Mouse (Mus musculus) kidney, embryonic 16.5 days (tissue): ENCODE measurements around the gene Entpd7. TPM values are rescaled to one million over a fixed set of nuclear protein-coding genes. Genes with fewer than 3 reads are reported as not detected.
A peak's percentile ranks its signal among the peaks of the same experiment; 100 is the strongest.

Source experiments
- ATAC-seq: fragments of 200-750 bp; cut with Nextera tagmentation; 2 replicates; pipeline ENCODE4 v1.8.0; 2017; ENCODE audit warnings: moderate TSS enrichment; ENCODE audit not compliant: low FRiP score, low TSS enrichment
- H3K27ac ChIP-seq: fragments of 300-500 bp; sonication (generic); 2 replicates; pipeline ENCODE4 v1.5.1; 2014; ENCODE audit warnings: low read length
- H3K27me3 ChIP-seq: fragments of 300-500 bp; sonication (generic); 2 replicates; pipeline ENCODE4 v1.6.1; 2014; ENCODE audit warnings: low read length, control low read depth, mixed read lengths; ENCODE audit not compliant: insufficient read depth
- H3K36me3 ChIP-seq: fragments of 300-500 bp; sonication (generic); 2 replicates; pipeline ENCODE4 v1.6.1; 2014; ENCODE audit warnings: low read length, control low read depth, mixed read lengths; ENCODE audit not compliant: insufficient read depth
- H3K4me1 ChIP-seq: fragments of 300-500 bp; sonication (generic); 2 replicates; pipeline ENCODE4 v1.6.1; 2014; ENCODE audit warnings: low read length, control low read depth, mixed read lengths; ENCODE audit not compliant: insufficient read depth
- H3K4me2 ChIP-seq: fragments of 300-500 bp; sonication (generic); replicated peaks from 2 replicates; pipeline ENCODE4 v1.6.1; 2014; ENCODE audit warnings: low read depth, low read length
- H3K4me3 ChIP-seq: fragments of 300-500 bp; sonication (generic); 2 replicates; pipeline ENCODE4 v1.5.1; 2014; ENCODE audit warnings: mild to moderate bottlenecking, low read length
- H3K9ac ChIP-seq: fragments of 300-500 bp; sonication (generic); replicated peaks from 2 replicates; pipeline ENCODE4 v1.6.1; 2014; ENCODE audit warnings: low read length
- H3K9me3 ChIP-seq: fragments of 300-500 bp; sonication (generic); 2 replicates; pipeline ENCODE4 v1.6.1; 2016; ENCODE audit warnings: low read length, control low read depth
- WGBS: fragments of 180-500 bp; shearing (Covaris S2); extraction: QIAGEN DNeasy Blood & Tissue Kit; methylation state at CpG from one replicate; pipeline ENCODE4 v1.1.7; 2014; 5-methylcytosine and 5-hydroxymethylcytosine counted together
- polyA plus RNA-seq: library from polyadenylated mRNA; unstranded; fragments of >200 nt; fragmentation: Nextera tagmentation; extraction: Ambion mirVana; gene quantifications from 2 replicates; pipeline ENCODE4 v1.2.1, GENCODE M21; 2015

Entpd7 gene
- polyA plus RNA-seq, 1 experiment from 2014 or later = 12.9 TPM

- Histone ChIP-seq H3K27ac (no peak overlapping the region), H3K4me2 (no peak overlapping the region), H3K9ac (no peak overlapping the region), H3K27me3 (no peaks in the 10 kb centered on the region), H3K9me3 (no peaks in the 10 kb centered on the region), H3K4me3 (no peak overlapping the region), H3K36me3 (peaks cover 30% of the 10 kb centered on the region), H3K4me1 (no peaks in the 10 kb centered on the region)
- WGBS = 93% methylated on average over 11 of the region's 11 CpGs
- no peak for ATAC-seq
Measured at GRCm38 (mm10) chr19:43720061-43720460, 30.6 kb downstream of the Entpd7 start.

- Histone ChIP-seq H3K36me3 (peaks cover 47% of the 10 kb centered on the region), H3K4me2 (no peak overlapping the region), H3K9ac (no peak overlapping the region), H3K4me1 (no peaks in the 10 kb centered on the region), H3K27ac (no peak overlapping the region), H3K27me3 (no peaks in the 10 kb centered on the region), H3K4me3 (no peak overlapping the region), H3K9me3 (no peaks in the 10 kb centered on the region)
- ATAC-seq = no peak
- 82% methylated on average over 8 of the region's 8 CpGs for WGBS
Measured at GRCm38 (mm10) chr19:43722891-43723290, 33.4 kb downstream of the Entpd7 start.

GRCm38 (mm10) chr19:43723501-43723900, 34.0 kb downstream of the Entpd7 start:
- H3K4me3 ChIP-seq = no peak overlapping the region
- H3K36me3 ChIP-seq = peaks cover 47% of the 10 kb centered on the region
- no peak overlapping the region for H3K27ac ChIP-seq
- H3K4me2 ChIP-seq = no peak overlapping the region
- H3K9me3 ChIP-seq = no peaks in the 10 kb centered on the region
- no peaks in the 10 kb centered on the region for H3K27me3 ChIP-seq
- no peak overlapping the region for H3K9ac ChIP-seq
- no peaks in the 10 kb centered on the region for H3K4me1 ChIP-seq
- 90% methylated on average over 10 of the region's 10 CpGs for WGBS
- ATAC-seq = no peak

GRCm38 (mm10) chr19:43724194-43724593, 34.7 kb downstream of the Entpd7 start:
- no peaks in the 10 kb centered on the region for H3K9me3 ChIP-seq
- WGBS = 95% methylated on average over 20 of the region's 20 CpGs
- H3K36me3 ChIP-seq = peaks cover 42% of the 10 kb centered on the region
- H3K27ac ChIP-seq = no peak overlapping the region
- H3K4me2 ChIP-seq = no peak overlapping the region
- no peak overlapping the region for H3K9ac ChIP-seq
- no peak for ATAC-seq
- no peaks in the 10 kb centered on the region for H3K4me1 ChIP-seq
- no peaks in the 10 kb centered on the region for H3K27me3 ChIP-seq
- no peak overlapping the region for H3K4me3 ChIP-seq

DNA sequence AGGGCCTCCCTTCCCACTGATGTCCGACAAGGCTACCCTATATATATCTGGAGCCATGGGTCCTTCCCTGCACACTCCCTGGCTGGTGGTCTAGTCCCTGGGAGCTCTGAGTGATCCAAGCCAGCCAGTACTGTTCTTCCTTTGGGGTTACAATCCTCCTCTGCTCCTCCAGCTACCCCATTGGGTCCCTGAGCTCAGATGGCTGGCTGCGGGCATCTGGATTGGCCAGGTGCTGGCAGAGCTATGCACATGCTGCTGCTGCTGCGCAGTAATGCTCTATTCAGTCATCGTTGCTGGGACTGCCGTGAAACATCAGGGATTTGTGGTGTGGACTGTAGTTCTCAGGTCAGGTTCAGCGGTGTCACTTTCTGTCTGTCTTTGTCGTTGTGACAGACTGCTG, 35.3 kb downstream of the Entpd7 start:
- H3K36me3 ChIP-seq = peaks cover 45% of the 10 kb centered on the region
- H3K9ac ChIP-seq = no peak overlapping the region
- H3K27ac ChIP-seq = no peak overlapping the region
- H3K4me2 ChIP-seq = no peak overlapping the region
- no peaks in the 10 kb centered on the region for H3K9me3 ChIP-seq
- no peaks in the 10 kb centered on the region for H3K27me3 ChIP-seq
- WGBS = 89% methylated on average over 7 of the region's 7 CpGs
- 0 out of 2 replicates have a peak, but pooled peaks cover 2% of the 10 kb centered on the region for H3K4me1 ChIP-seq
- no peak for ATAC-seq
- no peak overlapping the region for H3K4me3 ChIP-seq

GRCm38 (mm10) chr19:43726510-43727146, 37.2 kb downstream of the Entpd7 start:
- no peak for ATAC-seq
- WGBS = 86% methylated on average over 15 of the region's 15 CpGs
- Histone ChIP-seq H3K4me2 (no peak overlapping the region), H3K27me3 (no peaks in the 10 kb centered on the region), H3K9me3 (no peaks in the 10 kb centered on the region), H3K9ac (no peak overlapping the region), H3K4me1 (0 out of 2 replicates have a peak, but pooled peaks cover 3% of the 10 kb centered on the region), H3K36me3 (peaks cover 42% of the 10 kb centered on the region), H3K4me3 (no peak overlapping the region), H3K27ac (no peak overlapping the region)

- peak overlapping the region; percentile 61 for H3K9ac ChIP-seq
- ATAC-seq = peak; percentile 39; the same call in 1 of the 2 replicates
Measured at GRCm38 (mm10) chr19:43729296-43730036, 40.0 kb downstream of the Entpd7 start.

GRCm38 (mm10) chr19:43730037-43730428, 40.6 kb downstream of the Entpd7 start:
- Histone ChIP-seq H3K27ac (peak overlapping the region; percentile 49; the same call in 1 of the 2 replicates), H3K4me1 (0 out of 2 replicates have a peak, but pooled peaks cover 3% of the 10 kb centered on the region), H3K27me3 (no peaks in the 10 kb centered on the region), H3K4me2 (peak overlapping the region; percentile 49), H3K9me3 (no peaks in the 10 kb centered on the region), H3K4me3 (peak overlapping the region; percentile 34), H3K9ac (peak overlapping the region; percentile 61), H3K36me3 (peaks cover 39% of the 10 kb centered on the region)
- ATAC-seq = no peak
- 29% methylated on average over 8 of the region's 8 CpGs for WGBS

More at GRCm38 (mm10) chr19:43729296-43730036, 40.0 kb downstream of the Entpd7 start:
- whole genome bisulfite sequencing = 42% methylated on average over 22 of the region's 22 CpGs
- Histone ChIP-seq H3K27ac (peak overlapping the region; percentile 49; the same call in 1 of the 2 replicates), H3K9me3 (no peaks in the 10 kb centered on the region), H3K27me3 (no peaks in the 10 kb centered on the region), H3K4me3 (peak overlapping the region; percentile 34), H3K4me2 (peak overlapping the region; percentile 49), H3K36me3 (peaks cover 40% of the 10 kb centered on the region), H3K4me1 (0 out of 2 replicates have a peak, but pooled peaks cover 3% of the 10 kb centered on the region)

DNA sequence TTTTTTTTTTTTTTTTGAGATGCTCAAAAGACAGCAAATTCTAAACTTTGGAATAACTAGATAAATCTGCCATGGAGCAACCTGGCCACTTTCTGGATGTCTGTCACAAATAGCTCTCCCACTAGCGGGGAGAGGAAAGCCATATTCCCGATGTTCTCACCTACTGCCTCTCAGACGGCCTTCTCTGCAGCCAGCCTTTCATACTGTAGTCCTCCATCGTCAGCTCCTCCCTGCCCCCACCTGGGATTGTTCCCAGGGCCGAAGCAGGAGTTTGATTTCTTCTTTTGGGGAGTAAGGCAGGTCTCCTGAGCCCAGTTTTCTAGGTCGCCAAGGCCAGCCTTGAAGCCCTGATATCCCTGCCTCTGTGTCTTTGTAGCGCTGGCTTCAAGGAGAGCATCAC, 41.7 kb downstream of the Entpd7 start:
- ATAC-seq = no peak
- H3K4me3 ChIP-seq = no peak overlapping the region
- H3K27ac ChIP-seq = no peak overlapping the region
- H3K36me3 ChIP-seq = peaks cover 36% of the 10 kb centered on the region
- H3K4me1 ChIP-seq = 0 out of 2 replicates have a peak, but pooled peaks cover 3% of the 10 kb centered on the region
- H3K27me3 ChIP-seq = no peaks in the 10 kb centered on the region
- no peak overlapping the region for H3K4me2 ChIP-seq
- 58% methylated on average over 7 of the region's 7 CpGs for WGBS
- H3K9ac ChIP-seq = no peak overlapping the region
- no peaks in the 10 kb centered on the region for H3K9me3 ChIP-seq

GRCm38 (mm10) chr19:43738409-43738808, 48.9 kb downstream of the Entpd7 start:
- 91% methylated on average over 10 of the region's 10 CpGs for WGBS
- no peak overlapping the region for H3K4me2 ChIP-seq
- no peak for ATAC-seq
- no peaks in the 10 kb centered on the region for H3K9me3 ChIP-seq
- H3K27me3 ChIP-seq = no peaks in the 10 kb centered on the region
- no peak overlapping the region for H3K27ac ChIP-seq
- H3K4me3 ChIP-seq = no peak overlapping the region
- peaks cover 70% of the 10 kb centered on the region for H3K36me3 ChIP-seq
- no peaks in the 10 kb centered on the region for H3K4me1 ChIP-seq
- no peak overlapping the region for H3K9ac ChIP-seq
